Mouse (Mus musculus) lung, postnatal 0 days (tissue): ENCODE measurements around the gene Ywhab.

Source experiments
- CTCF ChIP-seq: IDR thresholded peaks from 2 replicates; pipeline ENCODE4 v1.5.1; 2016; ENCODE audit warnings: antibody characterized with exemption, mild to moderate bottlenecking
- EP300 ChIP-seq: IDR thresholded peaks from 2 replicates; pipeline ENCODE4 v1.6.1; 2016; ENCODE audit warnings: antibody characterized with exemption, mild to moderate bottlenecking, control low read depth

GRCm38 (mm10) chr2:164022104-164022503, 27.3 kb downstream of the Ywhab start:
- TF ChIP-seq CTCF (no peak), EP300 (no peak)
